Mouse (Mus musculus) limb, embryonic 15.5 days (tissue): Measurements from ENCODE around the gene Rnf5. TPM values are rescaled to one million over a fixed set of nuclear protein-coding genes. Genes with fewer than 3 reads are reported as not detected.
A peak's percentile ranks its signal among the peaks of the same experiment; 100 is the strongest.

ENCODE experiments used
- ATAC-seq: fragments of 200-750 bp; cut with Nextera tagmentation; 2 replicates; pipeline ENCODE4 v1.8.0; 2017; ENCODE audit warnings: low read depth, moderate TSS enrichment; ENCODE audit not compliant: insufficient number of reproducible peaks, low FRiP score, low TSS enrichment
- H3K27ac ChIP-seq: fragments of 300-500 bp; sonication (generic); 2 replicates; pipeline ENCODE4 v1.5.1; 2015; ENCODE audit warnings: moderate library complexity, mild to moderate bottlenecking, inconsistent platforms
- H3K27me3 ChIP-seq: fragments of 300-500 bp; sonication (generic); 2 replicates; pipeline ENCODE4 v1.6.1; 2015; ENCODE audit warnings: inconsistent platforms
- H3K36me3 ChIP-seq: fragments of 300-500 bp; sonication (generic); 2 replicates; pipeline ENCODE4 v1.6.1; 2015; ENCODE audit warnings: inconsistent platforms
- H3K4me1 ChIP-seq: fragments of 300-500 bp; sonication (generic); 2 replicates; pipeline ENCODE4 v1.6.1; 2015; ENCODE audit warnings: inconsistent platforms
- H3K4me2 ChIP-seq: fragments of 300-500 bp; sonication (generic); 2 replicates; pipeline ENCODE4 v1.6.1; 2015; ENCODE audit warnings: mild to moderate bottlenecking, inconsistent platforms
- H3K4me3 ChIP-seq: fragments of 300-500 bp; sonication (generic); 2 replicates; pipeline ENCODE4 v1.5.1; 2015; ENCODE audit warnings: mild to moderate bottlenecking, inconsistent platforms
- H3K9ac ChIP-seq: fragments of 300-500 bp; sonication (generic); 2 replicates; pipeline ENCODE4 v1.6.1; 2015; ENCODE audit warnings: inconsistent platforms
- H3K9me3 ChIP-seq: fragments of 300-500 bp; sonication (generic); 2 replicates; pipeline ENCODE4 v1.6.1; 2016; ENCODE audit warnings: inconsistent platforms
- WGBS: fragments of 180-500 bp; shearing (Covaris S2); methylation state at CpG from one replicate; pipeline ENCODE4 v1.1.7; 2015; 5-methylcytosine and 5-hydroxymethylcytosine counted together
- polyA plus RNA-seq: library from polyadenylated mRNA; unstranded; fragments of >200 nt; fragmentation: Nextera tagmentation; extraction: Ambion mirVana; gene quantifications from 2 replicates; pipeline ENCODE4 v1.2.1, GENCODE M21; 2015

Gene Rnf5
- polyA plus RNA-seq, 1 experiment from 2014 or later, result 107 TPM

GRCm38 (mm10) chr17:34644608-34645007 is 41.1 kb upstream of the Rnf5 start, which contains the start of gene Fkbpl:
Gene Fkbpl (plus strand): TSS chr17:34644764.
- H3K9me3 ChIP-seq, result no peaks in the 10 kb centered on the region
- WGBS, result under 1% methylated on average over 16 of the region's 16 CpGs
- peak within 1 kb of the TSS; percentile 66 for H3K4me3 ChIP-seq
- H3K4me2 ChIP-seq, result peak within 1 kb of the TSS; percentile 72
- H3K9ac ChIP-seq, result peak within 1 kb of the TSS; percentile 58
- no peaks in the 10 kb centered on the region for H3K27me3 ChIP-seq
- ATAC-seq, result peak; percentile 79
- H3K4me1 ChIP-seq, result peaks cover 46% of the 10 kb centered on the region
- peak within 1 kb of the TSS; percentile 78 for H3K27ac ChIP-seq
- H3K36me3 ChIP-seq, result peaks cover 10% of the 10 kb centered on the region

- Histone ChIP-seq H3K4me2 (no peak overlapping the region), H3K27me3 (no peaks in the 10 kb centered on the region), H3K36me3 (peaks cover 3% of the 10 kb centered on the region), H3K4me1 (peaks cover 46% of the 10 kb centered on the region), H3K4me3 (peak overlapping the region; percentile 66; the same call in 1 of the 2 replicates), H3K27ac (0 out of 2 replicates have a peak overlapping the region, but pooled peaks have one; percentile 50), H3K9ac (no peak overlapping the region), H3K9me3 (no peaks in the 10 kb centered on the region)
- no peak for ATAC-seq
- WGBS, result 74% methylated on average over 10 of the region's 10 CpGs
These were observed 40.5 kb upstream of the Rnf5 start for GRCm38 (mm10) chr17:34643944-34644343.

GRCm38 (mm10) chr17:34643379-34643778 is 39.9 kb upstream of the Rnf5 start:
- H3K27me3 ChIP-seq, result no peaks in the 10 kb centered on the region
- H3K4me1 ChIP-seq, result peaks cover 44% of the 10 kb centered on the region
- H3K9me3 ChIP-seq, result no peaks in the 10 kb centered on the region
- ATAC-seq, result no peak
- H3K4me2 ChIP-seq, result no peak overlapping the region
- H3K27ac ChIP-seq, result no peak overlapping the region
- no peak overlapping the region for H3K9ac ChIP-seq
- 89% methylated on average over 4 of the region's 4 CpGs for WGBS
- no peak overlapping the region for H3K4me3 ChIP-seq
- peaks cover 3% of the 10 kb centered on the region; the same call in 1 of the 2 replicates for H3K36me3 ChIP-seq

- H3K4me1 ChIP-seq, result peaks cover 34% of the 10 kb centered on the region
- H3K27ac ChIP-seq, result no peak overlapping the region
- H3K36me3 ChIP-seq, result peaks cover 3% of the 10 kb centered on the region; the same call in 1 of the 2 replicates
- 58% methylated on average over 3 of the region's 3 CpGs for WGBS
- no peak overlapping the region for H3K4me3 ChIP-seq
- H3K9ac ChIP-seq, result no peak overlapping the region
- H3K9me3 ChIP-seq, result no peaks in the 10 kb centered on the region
- no peak for ATAC-seq
- H3K27me3 ChIP-seq, result no peaks in the 10 kb centered on the region
- no peak overlapping the region for H3K4me2 ChIP-seq
These were observed 38.5 kb upstream of the Rnf5 start for GRCm38 (mm10) chr17:34641945-34642344.

- 16% methylated on average over 11 of the region's 11 CpGs for WGBS
- ATAC-seq, result no peak
These were observed 37.5 kb upstream of the Rnf5 start for GRCm38 (mm10) chr17:34640778-34641601.

GRCm38 (mm10) chr17:34639461-34640255 is 36.2 kb upstream of the Rnf5 start:
- Histone ChIP-seq H3K4me3 (no peak overlapping the region), H3K9ac (no peak overlapping the region), H3K27me3 (no peaks in the 10 kb centered on the region), H3K4me1 (peaks cover 15% of the 10 kb centered on the region), H3K4me2 (no peak overlapping the region), H3K27ac (no peak overlapping the region), H3K9me3 (no peaks in the 10 kb centered on the region), H3K36me3 (no peaks in the 10 kb centered on the region)
- WGBS, result 76% methylated on average over 7 of the region's 7 CpGs
- no peak for ATAC-seq

More at GRCm38 (mm10) chr17:34640778-34641601, 37.5 kb upstream of the Rnf5 start:
- H3K36me3 ChIP-seq, result peaks cover 3% of the 10 kb centered on the region; the same call in 1 of the 2 replicates
- peaks cover 27% of the 10 kb centered on the region for H3K4me1 ChIP-seq
- no peaks in the 10 kb centered on the region for H3K9me3 ChIP-seq
- no peak overlapping the region for H3K4me2 ChIP-seq
- no peak overlapping the region for H3K9ac ChIP-seq
- peak overlapping the region; percentile 70 for H3K27ac ChIP-seq
- no peak overlapping the region for H3K4me3 ChIP-seq
- H3K27me3 ChIP-seq, result no peaks in the 10 kb centered on the region

GRCm38 (mm10) chr17:34637459-34637858 is 34.0 kb upstream of the Rnf5 start:
- peaks cover 17% of the 10 kb centered on the region for H3K4me1 ChIP-seq
- no peak overlapping the region for H3K27ac ChIP-seq
- H3K36me3 ChIP-seq, result no peaks in the 10 kb centered on the region
- H3K9ac ChIP-seq, result no peak overlapping the region
- WGBS, result 55% methylated on average over 3 of the region's 3 CpGs
- no peak overlapping the region for H3K4me2 ChIP-seq
- peaks cover 7% of the 10 kb centered on the region; the same call in 1 of the 2 replicates for H3K27me3 ChIP-seq
- no peak overlapping the region for H3K4me3 ChIP-seq
- H3K9me3 ChIP-seq, result no peaks in the 10 kb centered on the region
- no peak for ATAC-seq

GRCm38 (mm10) chr17:34635671-34636070 is 32.2 kb upstream of the Rnf5 start:
- H3K36me3 ChIP-seq, result no peaks in the 10 kb centered on the region
- H3K27me3 ChIP-seq, result peaks cover 20% of the 10 kb centered on the region
- ATAC-seq, result no peak
- H3K27ac ChIP-seq, result no peak overlapping the region
- no peaks in the 10 kb centered on the region for H3K9me3 ChIP-seq
- no peak overlapping the region for H3K4me3 ChIP-seq
- no peak overlapping the region for H3K4me2 ChIP-seq
- 56% methylated on average over 2 of the region's 2 CpGs for WGBS
- peaks cover 26% of the 10 kb centered on the region for H3K4me1 ChIP-seq
- H3K9ac ChIP-seq, result no peak overlapping the region

GRCm38 (mm10) chr17:34632261-34632691 is 28.8 kb upstream of the Rnf5 start:
- WGBS, result under 1% methylated on average over 26 of the region's 26 CpGs
- peaks cover 50% of the 10 kb centered on the region for H3K4me1 ChIP-seq
- H3K9ac ChIP-seq, result 0 out of 2 replicates have a peak overlapping the region, but pooled peaks have one; percentile 7
- ATAC-seq, result peak; percentile 49
- H3K27ac ChIP-seq, result no peak overlapping the region
- H3K4me2 ChIP-seq, result peak overlapping the region; percentile 79
- no peaks in the 10 kb centered on the region for H3K36me3 ChIP-seq
- no peaks in the 10 kb centered on the region for H3K9me3 ChIP-seq
- H3K27me3 ChIP-seq, result peaks cover 33% of the 10 kb centered on the region
- peak overlapping the region; percentile 39 for H3K4me3 ChIP-seq

- Histone ChIP-seq H3K4me2 (peak overlapping the region; percentile 79), H3K9me3 (no peaks in the 10 kb centered on the region), H3K4me1 (peaks cover 53% of the 10 kb centered on the region), H3K9ac (no peak overlapping the region), H3K36me3 (no peaks in the 10 kb centered on the region), H3K27me3 (peaks cover 33% of the 10 kb centered on the region), H3K4me3 (peak overlapping the region; percentile 39), H3K27ac (no peak overlapping the region)
- no peak for ATAC-seq
- 6% methylated on average over 12 of the region's 12 CpGs for WGBS
These were observed 28.2 kb upstream of the Rnf5 start for GRCm38 (mm10) chr17:34631647-34632046.

- Histone ChIP-seq H3K4me3 (peak overlapping the region; percentile 78), H3K9ac (no peak overlapping the region; the same call in 1 of the 2 replicates), H3K27me3 (peaks cover 33% of the 10 kb centered on the region), H3K4me2 (peak overlapping the region; percentile 42), H3K9me3 (no peaks in the 10 kb centered on the region), H3K36me3 (no peaks in the 10 kb centered on the region), H3K27ac (no peak overlapping the region), H3K4me1 (peaks cover 61% of the 10 kb centered on the region)
- no peak for ATAC-seq
- WGBS, result 3% methylated on average over 42 of the region's 48 CpGs
These were observed 27.3 kb upstream of the Rnf5 start for GRCm38 (mm10) chr17:34630761-34631301.
